Mouse (Mus musculus) spleen, adult 18-20 months (tissue): Measurements from ENCODE around the gene Plce1.
"Not testable (repeated sequence)": the region's sequence is repeated elsewhere in the genome, so short reads cannot be mapped to it uniquely, and the experiment has no call there.

Experiments
- DNase-seq, 2 experiments: peaks; one replicate each; pipeline ENCODE4 v3.0.0; 2022; ENCODE audit warnings: mixed read lengths in 2 of 2

Plce1 gene

GRCm38 (mm10) chr19:38504597-38504996, 23.7 kb downstream of the Plce1 start:
- DNase-seq: no peak

- no peak for DNase-seq
Observed at GRCm38 (mm10) chr19:38506131-38506530, 25.2 kb downstream of the Plce1 start.

- DNase-seq: no peak
Observed at GRCm38 (mm10) chr19:38507251-38507965, 26.5 kb downstream of the Plce1 start.

- DNase-seq: no peak
Observed at GRCm38 (mm10) chr19:38507966-38508625, 27.2 kb downstream of the Plce1 start.

- no peak for DNase-seq
Observed at GRCm38 (mm10) chr19:38514417-38515184, 33.7 kb downstream of the Plce1 start.

GRCm38 (mm10) chr19:38526855-38527254, 45.9 kb downstream of the Plce1 start:
- DNase-seq: no peak

GRCm38 (mm10) chr19:38527475-38527874, 46.6 kb downstream of the Plce1 start:
- no peak for DNase-seq

- no peak for DNase-seq
Observed at GRCm38 (mm10) chr19:38533230-38533629, 52.3 kb downstream of the Plce1 start.

GRCm38 (mm10) chr19:38539338-38539737, 58.4 kb downstream of the Plce1 start:
- DNase-seq: no peak

GRCm38 (mm10) chr19:38540549-38540948, 59.6 kb downstream of the Plce1 start:
- DNase-seq: no peak

GRCm38 (mm10) chr19:38549487-38550058, 68.7 kb downstream of the Plce1 start:
- no peak for DNase-seq

GRCm38 (mm10) chr19:38553551-38553950, 72.6 kb downstream of the Plce1 start:
- DNase-seq: no peak

- no peak for DNase-seq
Observed at GRCm38 (mm10) chr19:38555399-38555798, 74.5 kb downstream of the Plce1 start.

- DNase-seq: no peak
Observed at GRCm38 (mm10) chr19:38558816-38559215, 77.9 kb downstream of the Plce1 start.

GRCm38 (mm10) chr19:38561887-38562286, 81.0 kb downstream of the Plce1 start:
- DNase-seq: not testable (repeated sequence)

GRCm38 (mm10) chr19:38566156-38566555, 85.2 kb downstream of the Plce1 start:
- DNase-seq: no peak

GRCm38 (mm10) chr19:38566752-38567151, 85.8 kb downstream of the Plce1 start:
- no peak for DNase-seq

GRCm38 (mm10) chr19:38567331-38567730, 86.4 kb downstream of the Plce1 start:
- no peak for DNase-seq

GRCm38 (mm10) chr19:38578554-38579146, 97.7 kb downstream of the Plce1 start:
- no peak for DNase-seq

- DNase-seq: no peak
Observed at GRCm38 (mm10) chr19:38582861-38583260, 102.0 kb downstream of the Plce1 start.

- no peak for DNase-seq
Observed at GRCm38 (mm10) chr19:38587559-38587958, 106.7 kb downstream of the Plce1 start.

GRCm38 (mm10) chr19:38589466-38589865, 108.6 kb downstream of the Plce1 start:
- DNase-seq: no peak

- no peak for DNase-seq
Observed at GRCm38 (mm10) chr19:38589941-38590340, 109.0 kb downstream of the Plce1 start.
